Mouse (Mus musculus) cortical plate, adult 2 months (tissue): ENCODE measurements around the gene 1190005I06Rik.

ENCODE experiments used
- CTCF ChIP-seq: fragments of 200-500 bp; IDR thresholded peaks from 2 replicates; pipeline ENCODE4 v1.5.1; 2011; ENCODE audit warnings: mild to moderate bottlenecking, control low read depth, low read length; ENCODE audit not compliant: insufficient read depth; ENCODE audit errors: extremely low read depth
- POLR2A ChIP-seq: fragments of 200-500 bp; IDR thresholded peaks from 2 replicates; pipeline ENCODE4 v1.6.1; 2011; ENCODE audit warnings: mild to moderate bottlenecking, low read length, control low read depth; ENCODE audit not compliant: insufficient read depth; ENCODE audit errors: extremely low read depth

GRCm38 (mm10) chr8:120693861-120694493, 46.5 kb upstream of the 1190005I06Rik start:
- TF ChIP-seq POLR2A (no peak), CTCF (no peak)
